Mouse (Mus musculus): ENCODE measurements at regions not wholly inside any gene's neighbourhood (a gene's known extent, or its start where the extent isn't known, plus 50 kb on each side); places are given as distances from the start of the nearest gene placed in this dataset.
"Not testable (repeated sequence)": the region's sequence is repeated elsewhere in the genome, so short reads cannot be mapped to it uniquely, and the experiment has no call there.

GRCm38 (mm10) chr13:50754911-50755310 lies 56.8 kb downstream of the Gm8765 start:
- DNase-seq (ENCODE audit: low read depth, low spot score), result not testable (repeated sequence)

GRCm38 (mm10) chr13:50756334-50756733 lies 58.2 kb downstream of the Gm8765 start:
- not testable (repeated sequence) for DNase-seq (ENCODE audit: low read depth, low spot score)

- no peak for DNase-seq (ENCODE audit: low read depth, low spot score)
Observed at GRCm38 (mm10) chr13:50764618-50765017, 66.5 kb downstream of the Gm8765 start.

GRCm38 (mm10) chr13:50780036-50780435 lies 81.9 kb downstream of the Gm8765 start:
- not testable (repeated sequence) for DNase-seq (ENCODE audit: low read depth, low spot score)

GRCm38 (mm10) chr13:50829879-50830550 lies 131.9 kb downstream of the Gm8765 start:
- peak; percentile 37 for DNase-seq (ENCODE audit: low read depth, low spot score)

All from brain, adult 2 months (tissue).